Mouse (Mus musculus): ENCODE results near the gene Slc12a4. TPM values are rescaled to one million over a fixed set of nuclear protein-coding genes. Genes with fewer than 3 reads are reported as not detected.
"Not testable (repeated sequence)": the region's sequence is repeated elsewhere in the genome, so short reads cannot be mapped to it uniquely, and the experiment has no call there.

Slc12a4 gene
- polyA plus RNA-seq, 1 experiment from 2014 or later: 33.4 TPM

- Histone ChIP-seq H3K4me1 (peaks cover 4% of the 10 kb centered on the region; the same call in 1 of the 2 replicates), H3K9me3 (no peaks in the 10 kb centered on the region), H3K36me3 (no peaks in the 10 kb centered on the region), H3K4me2 (no peak overlapping the region), H3K4me3 (replicated peaks) (no peak overlapping the region), H3K9ac (no peak overlapping the region), H3K27me3 (replicated peaks) (no peaks in the 10 kb centered on the region), H3K27ac (no peak overlapping the region)
- 51% methylated on average over 4 of the region's 4 CpGs for WGBS
- no peak for ATAC-seq (ENCODE audit: insufficient read depth, low FRiP score, low read depth)
These were observed 27.3 kb upstream of the Slc12a4 start for GRCm38 (mm10) chr8:105993226-105993625.

DNA sequence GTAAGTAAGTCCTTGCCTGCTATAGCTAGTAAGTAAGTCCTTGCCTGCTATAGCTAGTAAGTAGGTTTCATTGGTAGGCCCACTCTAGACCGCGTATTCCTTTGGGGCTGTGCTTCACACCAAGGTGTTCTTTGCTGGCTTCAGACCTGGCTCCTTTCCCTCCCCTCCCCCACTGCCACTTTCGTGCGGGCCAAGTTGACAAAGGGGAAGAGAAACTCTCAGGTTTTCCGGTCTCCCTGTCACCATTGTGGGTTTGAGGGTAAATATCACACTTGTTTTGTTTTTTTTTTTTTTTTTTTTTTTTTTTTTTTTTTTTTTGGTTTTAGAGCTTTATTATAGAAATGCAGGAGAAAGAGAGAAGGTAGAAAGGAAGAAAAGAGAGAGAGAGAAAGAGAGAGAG is 26.6 kb upstream of the Slc12a4 start:
- 58% methylated on average over 5 of the region's 5 CpGs for WGBS
- Histone ChIP-seq H3K4me2 (no peak overlapping the region), H3K36me3 (no peaks in the 10 kb centered on the region), H3K9ac (no peak overlapping the region), H3K27me3 (replicated peaks) (no peaks in the 10 kb centered on the region), H3K27ac (no peak overlapping the region), H3K9me3 (no peaks in the 10 kb centered on the region), H3K4me3 (replicated peaks) (no peak overlapping the region), H3K4me1 (peaks cover 4% of the 10 kb centered on the region; the same call in 1 of the 2 replicates)
- no peak for ATAC-seq (ENCODE audit: insufficient read depth, low FRiP score, low read depth)

GRCm38 (mm10) chr8:105991546-105991945 is 25.6 kb upstream of the Slc12a4 start:
- Histone ChIP-seq H3K27ac (no peak overlapping the region), H3K4me2 (0 out of 2 replicates have a peak overlapping the region, but pooled peaks have one; percentile 34), H3K4me1 (peaks cover 4% of the 10 kb centered on the region; the same call in 1 of the 2 replicates), H3K36me3 (no peaks in the 10 kb centered on the region), H3K27me3 (replicated peaks) (no peaks in the 10 kb centered on the region), H3K9ac (no peak overlapping the region), H3K9me3 (no peaks in the 10 kb centered on the region), H3K4me3 (replicated peaks) (no peak overlapping the region)
- ATAC-seq (ENCODE audit: insufficient read depth, low FRiP score, low read depth): no peak
- WGBS: 84% methylated on average over 2 of the region's 2 CpGs

GRCm38 (mm10) chr8:105990856-105991387 is 25.0 kb upstream of the Slc12a4 start, which contains the start of gene Dus2:
TSS of gene Dus2 (plus strand) at chr8:105991337.
- peak within 1 kb of the TSS; percentile 34; the same call in 1 of the 2 replicates for H3K4me2 ChIP-seq
- no peak within 1 kb of the TSS for H3K27ac ChIP-seq
- H3K27me3 ChIP-seq (replicated peaks): no peaks in the 10 kb centered on the region
- WGBS: 9% methylated on average over 15 of the region's 15 CpGs
- no peaks in the 10 kb centered on the region for H3K9me3 ChIP-seq
- H3K4me3 ChIP-seq (replicated peaks): no peak within 1 kb of the TSS
- peaks cover 4% of the 10 kb centered on the region; the same call in 1 of the 2 replicates for H3K4me1 ChIP-seq
- no peaks in the 10 kb centered on the region for H3K36me3 ChIP-seq
- ATAC-seq (ENCODE audit: insufficient read depth, low FRiP score, low read depth): peak; percentile 65; the same call in 1 of the 2 replicates
- no peak within 1 kb of the TSS for H3K9ac ChIP-seq

- Histone ChIP-seq H3K4me1 (peaks cover 4% of the 10 kb centered on the region; the same call in 1 of the 2 replicates), H3K36me3 (no peaks in the 10 kb centered on the region), H3K4me2 (no peak overlapping the region), H3K4me3 (replicated peaks) (no peak overlapping the region), H3K27me3 (replicated peaks) (no peaks in the 10 kb centered on the region), H3K27ac (no peak overlapping the region), H3K9ac (no peak overlapping the region), H3K9me3 (no peaks in the 10 kb centered on the region)
- no peak for ATAC-seq (ENCODE audit: insufficient read depth, low FRiP score, low read depth)
- 84% methylated on average over 11 of the region's 11 CpGs for WGBS
These were observed 22.6 kb upstream of the Slc12a4 start for GRCm38 (mm10) chr8:105988546-105988945.

DNA sequence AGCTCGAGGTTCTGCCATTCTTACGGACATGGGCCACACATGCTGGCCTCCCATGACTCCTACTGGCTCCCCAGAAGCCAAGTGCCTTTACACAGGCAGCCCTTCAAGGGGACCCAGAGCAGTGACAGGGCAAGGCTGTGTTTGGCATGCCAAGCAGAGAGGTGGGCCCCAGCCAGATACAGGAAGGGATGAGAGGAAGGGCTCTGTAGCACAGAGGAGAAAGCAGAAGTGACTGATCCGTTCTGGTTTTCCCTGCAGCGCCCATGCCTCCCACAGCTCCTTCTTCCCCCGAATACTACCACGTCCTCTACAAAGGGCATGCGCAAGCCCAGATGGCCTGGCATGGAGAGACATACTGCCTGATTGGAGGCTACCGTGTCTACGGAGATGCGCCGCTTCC is 17.5 kb upstream of the Slc12a4 start:
- H3K9ac ChIP-seq; ATAC-seq (ENCODE audit: insufficient read depth, low FRiP score, low read depth); H3K9me3 ChIP-seq; H3K27ac ChIP-seq; H3K4me3 ChIP-seq (replicated peaks); H3K4me2 ChIP-seq; H3K36me3 ChIP-seq; H3K27me3 ChIP-seq (replicated peaks); H3K4me1 ChIP-seq: not testable (repeated sequence)
- 72% methylated on average over 11 of the region's 11 CpGs for WGBS

DNA sequence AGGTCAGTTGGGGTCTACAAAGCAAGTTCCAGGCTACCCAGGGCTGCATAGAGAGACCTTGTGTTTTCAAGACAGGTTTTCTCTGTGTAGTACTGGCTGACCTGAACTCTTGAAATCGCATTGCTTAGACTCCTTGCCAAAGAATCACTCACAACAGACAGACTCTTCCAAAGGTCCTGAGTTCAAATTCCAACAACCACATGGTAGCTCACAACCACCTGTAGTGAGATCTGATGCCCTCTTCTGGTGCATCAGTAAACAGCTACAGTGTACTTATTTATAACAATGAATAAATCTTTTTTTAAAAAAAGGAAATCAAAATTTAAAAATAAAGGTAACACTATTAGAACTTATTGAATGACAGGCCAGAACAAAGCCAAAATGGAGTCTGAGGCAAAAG is 15.2 kb upstream of the Slc12a4 start:
- ATAC-seq (ENCODE audit: insufficient read depth, low FRiP score, low read depth): no peak
- Histone ChIP-seq H3K4me1 (no peaks in the 10 kb centered on the region), H3K4me3 (replicated peaks) (no peak overlapping the region), H3K36me3 (no peaks in the 10 kb centered on the region), H3K27me3 (replicated peaks) (no peaks in the 10 kb centered on the region), H3K9me3 (no peaks in the 10 kb centered on the region), H3K4me2 (no peak overlapping the region), H3K27ac (no peak overlapping the region), H3K9ac (no peak overlapping the region)
- 91% methylated on average over 1 of the region's 1 CpGs for WGBS

DNA sequence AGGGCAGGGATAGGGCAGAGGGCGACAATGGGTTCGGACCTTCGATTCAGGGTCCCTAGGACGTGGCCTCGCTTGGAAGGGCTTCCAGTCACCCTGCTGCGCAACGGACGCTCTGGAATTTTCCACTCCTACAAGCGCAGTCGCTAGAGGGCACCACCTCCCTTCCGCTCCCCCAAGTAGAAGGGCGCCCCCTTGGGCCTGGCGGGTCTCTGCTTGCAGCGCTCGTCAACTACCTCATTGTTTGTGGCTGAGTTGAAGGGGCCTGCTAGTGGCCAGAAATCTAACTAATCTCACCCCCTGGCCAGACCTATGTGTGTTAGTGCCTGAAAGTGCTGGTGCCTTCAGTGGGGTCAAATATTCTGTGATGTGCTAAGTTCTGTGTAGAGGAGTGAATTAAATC is 13.4 kb upstream of the Slc12a4 start, which contains the start of gene Dpep3:
Gene Dpep3 (minus strand): TSS at position 105 of the 400 bp plus-strand sequence.
- Histone ChIP-seq H3K27ac (no peak within 1 kb of the TSS), H3K9me3 (no peaks in the 10 kb centered on the region), H3K36me3 (no peaks in the 10 kb centered on the region), H3K4me2 (no peak within 1 kb of the TSS), H3K4me1 (no peaks in the 10 kb centered on the region), H3K27me3 (replicated peaks) (no peaks in the 10 kb centered on the region), H3K4me3 (replicated peaks) (no peak within 1 kb of the TSS), H3K9ac (no peak within 1 kb of the TSS)
- ATAC-seq (ENCODE audit: insufficient read depth, low FRiP score, low read depth): no peak
- WGBS: 91% methylated on average over 15 of the region's 15 CpGs

DNA sequence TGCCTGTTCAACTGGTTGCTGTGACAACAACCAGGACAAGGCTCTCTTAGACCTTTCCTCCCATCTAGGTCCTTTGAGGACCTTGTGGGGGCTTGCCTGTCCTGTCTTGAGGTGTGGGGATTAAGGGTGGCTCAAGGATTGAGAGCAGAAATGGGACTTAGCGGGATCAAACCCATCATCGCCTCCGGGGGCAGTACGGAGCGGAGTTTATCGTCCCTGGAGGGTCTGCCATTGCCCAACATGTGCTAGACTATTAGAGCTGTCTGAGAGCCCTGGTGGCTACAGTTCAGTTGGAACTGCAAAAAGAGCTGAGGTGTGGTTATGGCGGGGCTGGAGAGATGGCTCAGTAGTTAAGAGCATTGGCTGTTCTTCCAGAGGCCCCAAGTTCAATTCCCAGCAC is 9.5 kb upstream of the Slc12a4 start:
- H3K27ac ChIP-seq: no peak overlapping the region
- H3K4me3 ChIP-seq (replicated peaks): no peak overlapping the region
- WGBS: 71% methylated on average over 7 of the region's 7 CpGs
- ATAC-seq (ENCODE audit: insufficient read depth, low FRiP score, low read depth): no peak
- H3K36me3 ChIP-seq: no peaks in the 10 kb centered on the region
- H3K9ac ChIP-seq: no peak overlapping the region
- no peaks in the 10 kb centered on the region for H3K9me3 ChIP-seq
- no peak overlapping the region for H3K4me2 ChIP-seq
- H3K4me1 ChIP-seq: no peaks in the 10 kb centered on the region
- H3K27me3 ChIP-seq (replicated peaks): no peaks in the 10 kb centered on the region

- Histone ChIP-seq H3K27me3 (replicated peaks) (no peaks in the 10 kb centered on the region), H3K4me3 (replicated peaks) (no peak overlapping the region), H3K4me2 (no peak overlapping the region), H3K9ac (no peak overlapping the region), H3K36me3 (no peaks in the 10 kb centered on the region), H3K27ac (no peak overlapping the region), H3K4me1 (peaks cover 10% of the 10 kb centered on the region), H3K9me3 (no peaks in the 10 kb centered on the region)
- no peak for ATAC-seq (ENCODE audit: insufficient read depth, low FRiP score, low read depth)
- WGBS: 72% methylated on average over 8 of the region's 8 CpGs
These were observed 5.3 kb upstream of the Slc12a4 start for GRCm38 (mm10) chr8:105971019-105971720.

DNA sequence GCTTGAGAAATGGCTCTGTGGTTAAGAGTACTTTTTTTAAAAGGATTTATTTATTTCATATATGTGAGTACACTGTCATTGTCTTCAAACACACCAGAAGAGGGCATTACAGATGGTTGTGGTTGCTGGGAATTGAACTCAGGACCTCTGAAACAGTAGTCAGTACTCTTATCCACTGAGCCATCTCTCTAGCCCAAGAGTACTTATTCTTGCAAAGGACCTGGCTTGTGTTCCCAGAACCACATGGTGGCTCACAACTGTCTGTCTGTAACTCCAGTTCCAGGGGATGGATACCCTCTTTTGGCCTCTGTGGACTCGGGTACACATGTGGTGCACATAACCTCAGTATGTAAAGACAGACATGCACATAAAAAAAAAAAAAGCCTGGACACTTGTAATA is 3.5 kb upstream of the Slc12a4 start:
- ATAC-seq (ENCODE audit: insufficient read depth, low FRiP score, low read depth): no peak
- WGBS: 82% methylated on average over 1 of the region's 1 CpGs

DNA sequence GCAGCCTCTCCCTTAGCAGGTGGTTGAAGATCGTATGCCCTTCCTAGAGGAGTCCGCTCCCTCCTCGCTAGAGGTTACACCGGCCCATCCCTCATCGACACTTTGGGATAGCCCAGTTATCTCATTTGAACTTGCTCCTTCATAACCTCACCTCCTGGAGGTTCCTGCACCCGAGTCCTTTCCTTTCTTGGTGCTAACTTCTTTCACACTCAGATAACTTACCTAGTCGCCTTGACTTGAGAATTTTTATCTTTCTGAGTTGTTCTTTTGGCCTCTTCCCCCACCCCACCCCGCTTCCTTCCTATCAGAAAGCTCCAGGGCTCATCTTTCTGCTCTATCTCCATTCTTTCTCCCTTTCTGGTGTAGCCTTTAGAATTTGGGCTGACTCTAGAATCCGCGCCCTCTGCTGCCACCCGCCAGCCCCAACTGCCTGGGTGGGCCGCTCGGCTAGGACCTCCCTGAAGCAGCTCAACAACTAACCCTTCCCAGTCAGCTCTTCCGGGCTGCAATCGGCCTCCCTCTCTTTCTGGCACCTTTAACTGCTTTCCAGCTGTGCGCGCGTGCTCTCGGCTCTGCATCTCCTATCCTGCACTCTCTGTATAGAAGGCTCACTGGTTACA is 905 bp upstream of the Slc12a4 start:
- ATAC-seq (ENCODE audit: insufficient read depth, low FRiP score, low read depth): peak; percentile 48; the same call in 1 of the 2 replicates
- peak overlapping the region; percentile 69 for H3K4me2 ChIP-seq
- WGBS: 10% methylated on average over 19 of the region's 19 CpGs

More for the DNA sequence above, 3.5 kb upstream of the Slc12a4 start:
- Histone ChIP-seq H3K36me3 (no peaks in the 10 kb centered on the region), H3K27me3 (replicated peaks) (no peaks in the 10 kb centered on the region), H3K9ac (no peak overlapping the region), H3K4me2 (no peak overlapping the region), H3K9me3 (no peaks in the 10 kb centered on the region), H3K4me1 (peaks cover 16% of the 10 kb centered on the region), H3K27ac (no peak overlapping the region), H3K4me3 (replicated peaks) (no peak overlapping the region)

More for the DNA sequence above, 905 bp upstream of the Slc12a4 start:
- Histone ChIP-seq H3K4me3 (replicated peaks) (peak overlapping the region; percentile 72), H3K27me3 (replicated peaks) (no peaks in the 10 kb centered on the region), H3K4me1 (peaks cover 22% of the 10 kb centered on the region), H3K9ac (no peak overlapping the region), H3K36me3 (no peaks in the 10 kb centered on the region), H3K9me3 (no peaks in the 10 kb centered on the region), H3K27ac (peak overlapping the region; percentile 94)

Measured in stomach, embryonic 15.5 days (tissue).